Mouse (Mus musculus) frontal cortex, adult 2 months (tissue): ENCODE measurements at regions not wholly inside any gene's neighbourhood (a gene's known extent, or its start where the extent isn't known, plus 50 kb on each side); places are given as distances from the start of the nearest gene placed in this dataset.

Experiments used
- DNase-seq, 2 experiments: peaks; one replicate each; pipeline ENCODE4 v3.0.0; 2022; ENCODE audit warnings: low spot score in 1 of 2; ENCODE audit errors: extremely low spot score in 1 of 2

- DNase-seq = no peak
These were observed 557.2 kb upstream of the Cntnap5a start for GRCm38 (mm10) chr1:115127337-115127736.

GRCm38 (mm10) chr1:115134298-115134697 lies 550.3 kb upstream of the Cntnap5a start:
- no peak for DNase-seq

- peak in 1 of 2 experiments; percentile 0 for DNase-seq
These were observed 540.0 kb upstream of the Cntnap5a start for GRCm38 (mm10) chr1:115144568-115144967.
